Mouse (Mus musculus) ZHBTc4 (cell line): ENCODE data around the gene Vps53.

Experiments used
- DNase-seq: peaks from one replicate; pipeline ENCODE4 v3.0.0-alpha.2; 2011; ENCODE audit warnings: low read depth, low spot score

Vps53 gene

DNA sequence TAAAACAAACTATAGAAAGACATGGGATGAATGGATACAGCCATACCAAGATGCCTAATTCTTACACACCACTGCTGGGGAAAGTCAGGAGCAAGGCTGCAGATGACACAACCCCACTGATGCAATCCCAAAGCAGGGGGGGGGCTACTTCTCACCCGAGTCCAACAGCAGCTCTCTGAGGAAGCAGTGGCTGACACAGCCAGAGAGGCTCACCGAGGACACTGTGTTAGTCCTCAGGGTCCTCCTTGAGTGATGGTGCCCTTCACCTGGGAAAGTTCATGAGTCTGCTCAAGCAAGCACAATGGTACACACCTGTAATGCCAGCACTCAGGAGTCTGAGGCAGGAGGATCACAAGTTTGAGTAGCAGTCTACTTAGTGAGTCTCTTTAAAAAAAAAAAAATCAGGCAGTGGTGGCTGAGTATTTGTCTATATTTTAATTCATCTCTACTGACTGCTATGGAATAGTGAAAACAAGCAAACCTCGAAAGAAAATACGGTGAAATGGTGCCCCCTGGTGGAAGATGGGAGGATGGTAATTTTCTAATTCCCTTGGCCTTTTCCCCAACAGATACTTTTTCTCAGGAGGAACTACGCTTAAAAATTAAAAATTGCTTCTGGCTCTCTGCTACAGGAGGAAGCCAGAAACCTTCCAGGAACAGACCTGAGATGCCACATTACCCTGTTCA lies 12.2 kb downstream of the Vps53 start:
- DNase-seq, result peak; percentile 77

DNA sequence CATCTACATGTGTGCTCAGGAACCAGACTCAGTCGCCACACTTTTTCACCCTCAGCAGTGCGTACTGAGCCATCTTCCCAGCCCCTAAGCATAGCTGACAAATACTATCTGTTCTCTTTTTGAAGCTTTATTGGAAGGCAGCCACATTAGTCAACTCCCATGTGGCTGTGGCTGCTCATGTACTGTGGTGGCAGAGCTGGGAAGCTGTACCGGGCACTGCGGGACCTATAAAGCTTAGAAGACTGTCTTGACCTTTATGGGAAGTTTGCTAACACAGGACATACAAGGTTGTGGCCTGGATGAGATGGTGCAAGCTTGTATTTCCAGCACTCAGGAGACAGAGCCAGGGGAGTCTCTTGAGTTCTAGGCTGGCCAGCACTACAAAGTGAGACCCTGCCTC lies 12.8 kb downstream of the Vps53 start:
- no peak for DNase-seq

DNA sequence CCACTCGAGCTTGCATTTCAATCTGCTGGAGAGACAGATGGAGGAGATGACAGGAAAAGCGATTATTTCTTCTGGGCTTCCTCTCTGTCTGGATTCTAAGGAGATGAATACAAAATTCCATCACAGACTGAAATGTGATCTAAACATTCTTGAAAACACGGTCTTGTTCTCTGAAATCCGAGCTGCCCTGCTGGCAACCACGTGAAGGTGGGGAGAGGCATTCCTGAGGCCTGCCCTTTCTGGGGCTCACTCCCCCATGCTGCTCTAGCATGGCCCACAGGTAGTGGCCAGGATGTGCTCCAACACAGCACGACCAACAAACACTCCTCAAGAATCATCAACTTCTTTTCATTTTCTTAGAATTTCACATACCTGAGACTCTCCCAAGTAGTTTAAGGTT lies 19.2 kb downstream of the Vps53 start:
- peak; percentile 29 for DNase-seq

DNA sequence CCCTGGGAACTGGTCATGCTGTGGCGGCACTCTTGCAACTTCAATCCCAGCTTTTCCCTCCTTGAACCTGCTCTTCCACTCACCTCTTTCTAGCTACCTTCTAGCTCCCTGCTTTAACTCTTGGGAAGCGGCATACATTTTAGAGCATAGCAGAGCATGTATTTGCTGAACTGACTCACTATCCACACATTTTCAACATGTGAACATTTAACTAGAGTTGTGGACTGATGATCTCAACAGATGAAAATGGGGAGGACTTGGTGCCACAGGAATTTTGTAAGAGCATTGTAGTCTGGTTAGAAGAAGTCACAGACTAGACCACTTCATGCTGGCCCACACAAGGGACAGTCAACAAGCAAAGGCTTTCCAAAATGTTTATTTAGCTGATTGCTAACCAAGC lies 21.1 kb downstream of the Vps53 start:
- no peak for DNase-seq

DNA sequence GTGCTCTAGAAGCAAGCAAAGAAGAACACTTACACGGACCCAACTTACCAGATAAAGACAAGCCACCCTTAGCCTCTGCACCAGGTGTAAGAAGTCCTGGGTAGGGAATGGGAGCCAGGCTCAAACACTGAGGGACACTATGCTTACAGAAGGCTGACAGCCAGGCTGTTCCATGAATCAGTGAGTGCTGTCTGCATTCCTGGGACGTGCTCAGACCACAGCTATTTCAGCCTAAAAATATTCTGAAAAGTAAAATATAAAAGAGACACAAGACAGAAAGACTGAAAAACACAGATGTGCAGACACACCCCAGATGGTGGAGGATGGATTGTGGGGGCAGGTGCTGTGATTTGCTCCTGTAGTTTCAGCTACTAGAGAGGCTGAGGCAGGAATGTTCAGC lies 24.6 kb downstream of the Vps53 start:
- no peak for DNase-seq

DNA sequence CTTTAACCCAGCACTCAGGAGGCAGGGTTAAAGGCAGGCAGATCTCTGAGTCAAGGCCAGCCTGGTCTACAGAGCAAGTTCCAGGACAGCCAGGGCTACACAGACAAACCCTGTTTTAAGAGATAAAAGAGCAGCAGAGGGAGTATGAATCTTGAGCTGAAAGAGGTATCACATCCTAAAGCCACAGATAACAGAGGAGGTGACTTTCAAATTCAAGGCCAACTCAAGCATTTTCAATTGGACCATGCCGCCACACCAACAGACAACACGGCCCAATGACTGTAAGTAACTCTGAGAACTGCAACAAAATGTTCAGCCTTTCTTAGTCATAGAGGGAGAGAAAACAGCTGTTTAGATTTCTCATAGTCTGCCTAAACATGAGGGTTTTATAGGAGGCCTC lies 25.2 kb downstream of the Vps53 start:
- no peak for DNase-seq

DNA sequence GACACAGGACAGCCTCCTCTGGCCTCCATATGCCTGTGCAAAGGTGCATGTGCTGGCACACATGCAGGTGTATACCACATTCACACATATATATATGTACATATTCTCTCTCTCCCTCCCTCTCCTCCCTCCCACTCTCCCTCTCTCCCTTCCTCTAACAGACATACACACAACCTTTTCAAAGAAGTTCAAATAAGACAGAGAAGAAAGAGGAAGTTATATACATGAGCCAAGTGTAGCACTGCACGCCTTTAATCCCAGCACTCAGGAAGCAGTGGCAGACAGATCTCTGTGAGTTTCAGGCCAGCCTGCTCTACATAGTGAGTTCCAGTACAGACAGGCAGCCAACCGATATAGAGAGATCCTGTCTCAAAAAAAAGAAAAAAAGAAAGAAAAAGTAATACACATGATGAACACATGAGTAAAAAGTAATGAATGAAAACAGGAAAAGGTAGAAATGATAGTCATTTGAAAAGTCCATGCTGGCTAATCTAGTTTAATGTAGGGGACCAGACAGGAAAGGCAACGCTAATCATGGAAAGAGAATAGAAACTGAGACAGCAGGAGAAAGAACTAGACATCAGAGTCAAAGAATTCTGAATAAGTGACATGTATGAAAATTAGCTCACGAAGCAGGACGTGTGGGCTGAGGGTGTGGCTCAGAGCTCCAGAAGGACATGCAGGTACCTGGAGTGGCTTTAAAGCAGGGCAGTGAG lies 26.1 kb downstream of the Vps53 start:
- DNase-seq, result no peak

DNA sequence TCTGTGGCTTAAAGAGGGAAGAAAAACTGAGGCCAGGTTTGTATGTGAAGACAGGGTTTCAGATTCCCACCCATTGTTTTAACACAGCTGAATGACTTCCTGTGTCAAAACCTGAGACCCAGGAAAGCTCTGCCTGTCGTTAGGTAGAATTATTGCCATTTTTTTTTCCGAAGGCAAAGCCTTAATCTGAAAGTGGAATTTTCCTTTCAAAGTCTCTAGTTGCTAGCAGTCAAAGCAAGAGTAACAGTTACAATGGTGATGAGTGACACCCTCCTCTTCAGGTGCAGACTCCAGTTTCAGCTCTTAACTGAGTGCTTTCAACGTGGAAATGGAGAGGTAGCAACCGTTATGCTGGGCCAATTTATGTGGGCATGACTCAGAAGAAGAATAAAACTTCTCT lies 28.5 kb downstream of the Vps53 start:
- DNase-seq, result peak; percentile 30

DNA sequence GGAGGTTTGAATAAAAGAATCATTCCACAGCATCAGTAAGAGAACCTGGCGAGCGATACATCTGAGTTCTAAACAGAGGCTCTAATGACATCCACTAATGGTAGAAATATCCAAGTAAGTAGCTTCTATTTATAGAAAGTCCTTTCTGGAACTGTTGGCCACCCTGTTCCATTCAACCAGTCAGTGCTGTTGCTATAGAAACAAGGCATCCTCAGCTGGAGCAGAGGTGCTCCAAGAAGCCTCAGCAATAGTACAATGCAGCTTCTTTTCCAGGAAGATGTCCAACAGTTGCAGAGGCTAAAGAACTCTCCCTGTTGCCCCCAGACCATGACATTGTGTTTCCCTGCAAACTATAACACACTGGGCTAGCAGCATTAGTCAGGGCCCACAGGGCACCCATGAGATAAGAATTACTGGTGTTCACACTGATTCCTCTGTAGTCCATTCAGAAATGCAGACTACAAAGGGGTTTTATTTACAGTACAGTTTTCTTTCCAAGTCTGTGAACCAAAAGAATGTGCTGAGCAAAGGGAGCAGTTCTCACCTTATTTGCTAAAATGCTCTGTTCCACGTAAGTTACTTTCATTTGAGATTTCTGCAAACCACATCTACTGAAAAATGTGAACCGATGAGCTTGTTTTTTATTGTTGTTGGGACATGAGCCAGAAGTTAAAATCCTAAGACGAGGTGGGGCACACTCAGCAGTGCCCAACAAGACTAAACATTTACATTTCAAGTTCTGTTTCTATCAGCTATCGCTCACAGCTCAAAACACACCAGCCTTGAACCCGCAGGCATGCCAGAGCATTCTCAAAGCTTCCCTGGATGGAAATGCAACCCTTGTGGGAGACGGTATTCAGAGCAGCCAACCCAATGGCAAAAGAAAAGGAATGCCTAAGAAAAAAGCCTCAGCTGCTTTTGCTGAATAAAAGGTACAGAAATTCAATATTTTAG lies 31.1 kb downstream of the Vps53 start:
- no peak for DNase-seq

DNA sequence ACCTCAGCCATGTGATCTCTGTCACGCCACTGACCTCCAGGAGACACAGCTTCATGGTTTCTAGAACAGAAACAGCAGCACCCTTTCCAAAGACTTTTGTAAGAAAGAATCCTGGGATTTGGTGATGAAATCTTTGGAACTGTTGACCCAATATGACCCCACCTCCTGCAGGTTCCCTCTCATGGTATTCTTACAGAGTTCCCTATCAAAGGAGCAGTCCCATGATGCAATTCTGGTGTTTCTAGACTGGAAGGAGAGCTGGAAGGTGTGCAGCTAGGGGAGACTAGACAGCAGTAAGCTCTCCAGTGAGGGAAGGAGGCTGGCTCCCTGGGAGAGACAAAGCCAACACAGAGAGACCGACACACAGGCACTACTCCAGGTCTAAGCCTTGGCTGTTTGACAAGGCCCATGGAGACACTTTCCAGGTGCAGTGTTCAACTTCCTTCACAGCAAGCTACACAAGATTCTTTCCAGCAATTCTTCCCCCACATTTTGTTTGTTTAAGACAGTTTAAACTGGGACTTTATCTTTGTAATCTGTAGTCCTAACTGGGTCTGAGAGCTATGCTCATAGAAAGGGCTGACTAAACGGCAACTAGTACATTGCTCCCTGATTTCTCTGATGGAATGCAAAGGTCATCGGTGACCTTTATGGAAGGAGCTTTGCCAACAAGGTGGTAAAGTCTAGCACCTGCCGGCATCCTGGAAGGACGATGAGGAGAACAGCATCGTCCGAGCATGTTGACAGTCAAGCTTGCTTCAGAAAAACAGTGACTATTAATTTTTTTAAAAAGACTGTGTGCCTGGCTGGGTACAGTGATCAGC lies 33.0 kb downstream of the Vps53 start:
- DNase-seq, result no peak

DNA sequence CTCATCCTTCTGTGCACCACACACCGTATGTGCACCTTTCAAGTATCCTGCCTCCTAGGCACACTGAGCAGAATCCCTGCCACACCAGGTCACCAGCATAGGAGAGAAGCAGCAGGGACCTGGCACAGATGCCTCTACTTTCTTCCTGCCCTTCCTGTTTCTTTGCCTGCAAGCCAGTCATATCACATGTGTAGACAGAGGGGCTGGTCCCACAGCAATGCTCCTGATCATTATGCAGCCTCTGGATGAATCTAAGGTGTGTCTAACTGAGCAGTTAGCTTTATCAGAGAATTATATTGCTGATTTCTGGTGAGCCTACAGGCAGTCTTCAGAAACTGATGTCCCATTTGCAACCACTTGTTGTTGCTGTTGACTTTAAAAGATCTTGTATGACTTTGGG lies 34.3 kb downstream of the Vps53 start:
- DNase-seq, result no peak

DNA sequence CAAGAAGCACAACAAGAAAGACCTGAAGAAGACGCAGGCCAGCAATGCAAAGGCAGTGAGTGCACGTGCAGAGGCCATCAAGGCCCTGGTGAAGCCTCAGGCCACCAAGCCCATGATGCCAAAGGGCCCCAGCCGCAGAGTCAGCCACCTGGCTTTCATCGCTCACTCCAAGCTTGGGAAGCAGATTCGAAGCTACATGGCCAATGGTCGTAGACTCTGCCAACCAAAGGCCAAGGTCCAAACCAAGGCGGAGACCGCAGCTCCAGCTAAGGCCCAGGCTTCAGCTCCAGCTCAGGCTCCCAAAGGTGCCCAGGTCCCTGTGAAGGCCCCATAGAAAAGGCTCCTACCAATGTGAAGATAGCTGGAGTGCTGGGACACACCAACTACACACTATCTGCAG lies 35.1 kb downstream of the Vps53 start:
- no peak for DNase-seq

DNA sequence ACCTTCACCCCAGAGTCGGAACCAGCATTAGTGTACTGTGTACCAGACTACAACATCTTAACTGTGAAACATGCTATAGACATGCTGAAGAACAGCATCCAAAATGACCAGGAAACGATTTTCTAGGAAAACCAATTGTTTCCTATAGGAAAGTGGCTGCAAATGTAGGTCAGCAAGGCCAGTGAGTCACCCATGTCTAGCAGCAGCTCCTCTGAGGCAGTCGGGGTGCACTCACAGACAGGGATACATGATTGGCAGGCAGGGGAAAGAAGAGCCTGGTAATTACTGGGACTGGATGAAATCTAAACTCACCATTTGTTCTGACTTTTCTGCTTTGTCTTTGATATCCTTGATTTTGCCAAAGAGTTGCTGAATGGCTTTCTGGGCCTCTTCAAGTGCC lies 41.5 kb downstream of the Vps53 start:
- no peak for DNase-seq

DNA sequence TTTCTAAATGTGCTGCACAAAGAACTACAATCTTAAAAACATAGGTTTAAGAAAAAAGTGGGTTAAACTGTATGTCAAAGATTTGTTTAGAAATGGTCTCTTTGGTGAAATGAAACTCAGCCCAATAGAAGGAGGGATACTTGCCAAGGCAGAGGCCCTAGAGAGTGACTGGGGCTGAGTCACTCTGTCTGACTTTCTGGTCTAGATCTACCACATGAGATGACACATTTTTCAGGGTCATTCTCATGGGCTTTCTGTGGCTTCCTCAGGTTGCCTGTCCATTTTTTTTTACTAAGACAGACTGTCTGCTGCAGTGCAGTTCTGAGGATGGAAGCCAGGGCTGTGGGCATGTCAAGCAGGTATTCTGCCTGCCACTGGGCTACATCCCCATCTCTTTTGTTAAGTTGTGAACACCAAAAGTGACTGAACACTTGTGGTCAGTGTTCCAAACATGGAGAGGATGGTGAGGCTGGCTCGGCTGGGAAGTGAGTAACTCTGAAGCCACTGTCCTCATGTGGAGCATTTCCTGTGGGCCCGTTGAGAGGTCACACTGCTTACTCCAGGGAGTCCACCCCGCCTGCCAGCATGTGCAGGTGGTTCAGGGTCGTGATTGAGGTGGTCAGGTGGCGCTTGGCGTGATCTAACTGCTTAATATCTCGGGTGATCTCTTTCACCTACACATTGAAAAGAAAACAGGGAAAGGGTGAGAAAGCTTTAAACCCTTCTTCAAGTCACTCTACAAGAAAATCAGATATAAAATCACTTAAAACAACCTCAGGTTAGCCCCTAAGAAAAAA lies 43.6 kb downstream of the Vps53 start:
- no peak for DNase-seq

DNA sequence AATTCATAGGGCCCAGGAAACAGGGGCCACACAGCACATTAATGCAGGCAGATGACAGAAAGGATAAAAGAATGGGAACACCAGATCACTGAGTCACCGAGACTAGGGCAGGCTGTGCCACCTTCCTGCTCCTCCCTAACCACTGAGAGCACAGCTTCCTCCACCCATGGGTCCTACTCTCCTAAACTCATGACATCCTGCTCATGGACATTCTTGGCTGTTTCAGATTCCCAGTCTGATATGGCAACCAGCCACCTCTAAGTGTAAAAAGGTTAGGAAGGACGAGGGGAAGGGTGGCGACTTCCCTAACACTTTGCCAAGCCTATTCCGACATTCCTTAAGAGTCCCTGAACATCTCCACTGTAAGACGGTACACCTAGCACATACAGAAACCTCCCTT lies 48.6 kb downstream of the Vps53 start:
- no peak for DNase-seq

DNA sequence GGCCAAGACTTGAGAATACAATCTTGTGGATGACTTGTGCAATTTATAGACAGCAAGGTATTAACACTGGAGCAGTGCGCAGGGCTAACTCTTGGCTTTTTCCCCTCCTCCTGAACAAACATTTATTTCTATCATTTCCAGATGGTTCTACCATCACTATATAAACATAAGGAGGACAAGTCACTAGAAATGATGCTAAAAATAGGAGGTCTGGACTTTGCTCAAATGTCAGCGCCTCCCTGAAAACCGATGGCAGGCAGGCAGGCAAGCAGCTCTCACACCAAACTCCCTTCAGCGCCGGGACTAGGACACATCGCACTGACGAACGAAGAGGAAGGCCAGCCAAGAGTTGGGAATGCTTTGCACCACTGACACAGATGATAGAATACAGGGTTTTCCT lies 54.1 kb downstream of the Vps53 start:
- DNase-seq, result no peak

DNA sequence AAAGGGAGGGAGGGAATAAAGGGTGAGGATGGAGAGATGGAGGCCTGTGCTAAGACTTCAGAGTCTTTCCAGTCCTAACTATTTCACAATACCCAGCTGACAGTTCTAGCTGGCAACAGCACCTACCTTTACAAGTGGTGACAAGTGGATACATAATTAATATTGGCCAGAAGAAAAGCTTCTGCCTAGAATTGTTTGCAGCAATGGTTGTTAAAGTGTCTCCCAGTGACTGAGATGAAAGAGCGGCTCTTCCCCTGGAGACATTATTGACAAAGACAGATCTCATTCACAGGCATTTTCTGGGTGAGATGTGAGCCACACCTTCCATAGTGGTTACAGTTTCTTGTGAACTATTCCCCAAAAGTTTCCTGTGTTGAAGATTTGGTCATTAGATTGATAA lies 55.9 kb downstream of the Vps53 start:
- no peak for DNase-seq

DNA sequence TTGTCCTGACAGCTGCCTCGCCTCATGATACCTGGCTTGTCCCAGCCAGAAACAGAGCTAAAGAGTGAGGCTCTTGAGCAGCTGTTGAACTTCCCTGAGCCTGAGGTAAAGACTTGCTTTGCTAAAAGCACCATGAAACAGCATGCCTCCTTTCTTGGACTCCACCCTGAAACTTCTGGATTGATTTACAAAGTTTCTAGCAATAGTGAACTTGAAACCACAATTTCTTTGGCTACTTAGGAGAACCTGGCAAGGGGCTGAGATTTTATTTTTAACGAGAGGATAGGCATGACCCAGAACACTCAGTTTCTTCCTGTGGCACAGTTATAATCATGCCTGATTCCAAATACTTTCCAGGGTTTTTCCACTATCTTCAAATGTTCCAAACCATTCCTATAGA lies 56.9 kb downstream of the Vps53 start:
- no peak for DNase-seq

DNA sequence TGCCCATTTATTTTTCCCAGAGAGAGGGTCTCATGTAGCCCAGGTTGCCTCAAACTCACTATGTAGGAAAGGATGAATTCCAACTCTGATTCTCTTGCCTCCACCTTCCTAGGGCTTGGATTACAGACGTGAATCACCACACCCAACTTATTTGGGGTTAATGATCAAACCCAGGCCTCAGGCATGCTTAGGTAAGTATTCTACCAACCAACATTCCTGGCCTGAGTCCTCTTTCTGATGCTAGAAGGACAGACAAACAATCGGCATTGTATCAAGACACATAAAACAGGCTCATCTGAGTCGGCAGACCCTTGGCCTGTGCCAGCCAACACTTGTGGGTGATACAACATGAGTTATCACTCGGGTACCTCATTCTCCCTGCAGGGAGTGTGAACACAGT lies 58.4 kb downstream of the Vps53 start:
- DNase-seq, result no peak

DNA sequence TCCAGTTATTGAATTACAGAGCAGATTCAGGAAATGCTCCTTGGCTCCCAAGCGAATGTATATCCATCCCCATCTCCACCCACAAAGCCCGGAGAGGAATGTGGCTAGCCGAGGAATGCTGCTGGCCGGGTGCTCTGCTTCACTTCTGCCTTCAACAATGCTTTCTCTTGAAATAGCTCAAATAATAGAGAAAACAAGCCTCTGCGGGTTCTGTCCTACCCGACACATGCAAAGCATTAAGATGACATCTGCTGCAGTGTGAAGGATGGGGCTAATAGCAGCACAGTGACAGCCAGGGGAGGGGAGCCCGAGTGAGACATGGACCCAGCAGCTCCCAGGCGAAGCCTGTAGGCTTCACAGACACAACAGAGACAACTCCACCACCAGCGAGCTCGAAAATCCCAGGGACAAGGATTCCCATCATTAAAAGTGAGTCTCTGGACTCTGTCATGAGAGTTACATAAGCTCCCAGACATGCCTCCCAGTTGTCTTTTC lies 59.0 kb downstream of the Vps53 start:
- DNase-seq, result peak; percentile 9

DNA sequence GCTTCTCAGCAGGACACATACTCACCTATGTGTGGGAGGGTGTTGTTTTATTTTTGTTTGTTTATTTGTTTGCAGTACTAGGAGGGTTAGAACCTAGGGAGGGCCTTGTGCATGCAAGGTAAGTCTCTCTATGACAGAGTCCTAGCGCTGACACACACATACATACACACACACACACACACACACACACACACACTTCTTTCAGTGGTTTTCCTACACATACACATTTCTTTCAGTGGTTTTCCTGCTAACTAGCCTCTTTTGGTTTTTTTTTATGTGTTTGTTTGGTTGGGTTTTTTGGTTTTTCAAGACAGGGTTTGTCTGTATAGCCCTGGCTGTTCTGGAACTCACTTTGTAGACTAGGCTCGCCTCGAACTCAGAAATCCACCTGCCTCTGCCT lies 69.0 kb downstream of the Vps53 start:
- DNase-seq, result no peak
